Mouse (Mus musculus): ENCODE results near the gene Grik4.
A peak's percentile ranks its signal among the peaks of the same experiment; 100 is the strongest.

The Grik4 gene

DNA sequence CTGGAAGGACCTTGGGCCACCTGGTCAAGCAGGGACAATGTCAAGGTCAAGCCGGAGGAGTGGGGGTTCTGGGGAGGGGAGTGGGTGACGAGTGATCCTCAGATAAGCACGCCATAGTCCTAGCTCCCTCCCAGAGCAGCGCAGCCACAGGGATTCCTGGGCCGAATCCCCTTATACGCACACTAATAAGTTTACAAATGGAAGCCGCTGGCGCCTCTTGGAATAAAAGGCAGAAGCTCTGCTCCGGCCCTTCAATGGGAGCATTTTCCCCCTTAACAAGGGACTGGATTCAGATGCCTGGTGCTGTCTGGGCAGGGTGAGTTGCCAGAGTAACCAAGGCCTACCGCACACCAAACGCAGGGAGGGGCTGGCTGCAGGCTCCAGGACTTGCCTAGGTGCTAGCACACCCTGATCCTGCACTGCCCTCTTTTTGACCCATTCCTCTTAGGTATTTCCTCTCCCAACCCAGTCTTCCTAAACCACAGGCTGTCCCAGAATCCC lies 46.2 kb downstream of the Grik4 start:
- DNase-seq (ENCODE audit: low spot score in 2 of 2) = peak in 1 of 2 experiments; percentile 28

- DNase-seq (ENCODE audit: low spot score in 2 of 2) = peak; percentile 62 to 70
Observed at GRCm38 (mm10) chr9:42897361-42898051, 46.8 kb downstream of the Grik4 start.

DNA sequence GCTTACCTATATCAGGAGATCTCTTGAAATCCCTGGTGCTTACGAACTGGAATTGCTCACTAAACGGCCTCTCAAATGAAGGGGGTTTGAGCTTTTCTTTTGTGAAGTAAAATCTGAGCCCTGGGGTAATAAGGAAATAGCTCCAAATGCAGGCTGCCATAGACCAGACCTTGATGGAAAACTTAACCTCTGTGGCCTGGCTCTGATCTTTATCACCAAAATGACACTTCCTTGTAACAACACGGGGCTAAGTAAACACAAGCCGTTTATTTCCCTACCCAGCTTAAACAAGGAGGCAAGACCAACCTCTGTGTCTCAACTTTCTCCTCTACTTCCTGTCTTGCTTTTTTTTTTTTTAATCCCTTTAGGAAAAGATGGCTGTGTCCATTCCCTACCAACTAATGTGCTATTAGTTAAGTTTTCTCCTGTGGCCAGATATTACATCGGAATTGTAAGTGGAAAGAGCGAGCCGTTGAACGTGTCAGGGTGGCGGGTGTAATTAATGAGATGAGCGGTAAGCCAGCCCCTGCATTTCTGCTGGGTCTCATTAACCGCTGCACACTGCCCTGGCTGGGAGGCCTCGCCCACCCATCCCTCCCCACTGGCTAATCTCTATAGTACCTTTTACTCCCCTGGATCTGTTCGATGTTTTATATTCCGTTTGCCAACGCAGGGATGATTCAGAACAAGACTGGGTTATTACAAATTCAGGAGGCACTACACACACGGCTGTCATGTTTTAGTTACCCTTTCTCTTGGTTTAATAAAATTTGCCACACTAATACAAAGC lies 47.7 kb downstream of the Grik4 start:
- DNase-seq (ENCODE audit: low spot score in 2 of 2) = no peak

DNA sequence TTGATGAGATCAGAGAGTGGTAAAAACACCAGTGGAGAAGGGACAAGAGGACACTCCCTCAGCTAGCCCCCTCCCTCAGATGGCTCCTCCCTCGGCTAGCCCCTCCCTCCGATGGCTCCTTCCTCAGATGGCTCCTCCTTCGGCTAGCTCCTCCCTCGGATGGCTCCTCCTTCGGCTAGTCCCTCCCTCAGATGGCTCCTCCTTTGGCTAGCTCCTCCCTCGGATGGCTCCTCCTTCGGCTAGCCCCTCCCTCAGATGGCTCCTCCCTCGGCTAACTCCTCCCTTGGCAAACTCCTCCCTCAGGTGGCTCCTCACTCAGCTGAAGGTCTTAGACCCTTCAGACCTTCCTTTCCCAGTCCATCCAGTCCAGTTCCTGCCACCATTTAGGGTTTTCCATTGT lies 51.5 kb downstream of the Grik4 start:
- no peak for DNase-seq (ENCODE audit: low spot score in 2 of 2)

GRCm38 (mm10) chr9:42887930-42888329 lies 56.4 kb downstream of the Grik4 start:
- DNase-seq (ENCODE audit: low spot score in 2 of 2) = no peak

DNA sequence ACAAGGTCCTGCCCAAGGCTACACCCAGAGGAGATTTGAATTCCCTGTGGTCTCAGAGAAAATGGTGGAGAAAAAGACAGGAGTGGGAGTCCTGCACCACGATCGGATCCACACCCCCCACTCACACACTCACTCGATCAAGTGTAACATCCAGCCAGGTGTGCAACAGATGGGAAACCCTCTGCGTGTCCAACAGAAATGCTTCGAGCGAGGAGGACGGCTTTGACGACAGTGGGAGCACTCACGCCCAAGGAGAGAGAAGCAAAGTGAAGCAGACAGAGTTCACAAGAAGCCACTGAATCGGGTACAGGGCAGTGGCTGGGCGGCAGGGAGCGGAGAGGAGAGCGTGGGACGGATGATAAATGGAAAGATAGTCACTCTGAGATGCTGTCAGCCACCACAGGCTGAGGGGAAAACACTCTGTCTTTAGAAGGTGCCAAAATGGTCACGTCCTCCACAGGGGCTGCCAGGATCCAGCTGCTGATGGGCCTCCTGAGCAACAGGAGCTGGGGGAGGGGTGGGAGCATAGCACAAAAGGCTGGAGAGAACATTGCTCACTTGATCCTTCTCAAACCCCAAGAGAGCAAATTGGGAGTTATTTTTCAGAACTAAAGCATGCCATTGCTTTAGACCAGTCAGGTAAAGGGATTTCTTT lies 58.1 kb downstream of the Grik4 start:
- DNase-seq (ENCODE audit: low spot score in 2 of 2) = no peak

GRCm38 (mm10) chr9:42885566-42885965 lies 58.7 kb downstream of the Grik4 start:
- no peak for DNase-seq (ENCODE audit: low spot score in 2 of 2)

DNA sequence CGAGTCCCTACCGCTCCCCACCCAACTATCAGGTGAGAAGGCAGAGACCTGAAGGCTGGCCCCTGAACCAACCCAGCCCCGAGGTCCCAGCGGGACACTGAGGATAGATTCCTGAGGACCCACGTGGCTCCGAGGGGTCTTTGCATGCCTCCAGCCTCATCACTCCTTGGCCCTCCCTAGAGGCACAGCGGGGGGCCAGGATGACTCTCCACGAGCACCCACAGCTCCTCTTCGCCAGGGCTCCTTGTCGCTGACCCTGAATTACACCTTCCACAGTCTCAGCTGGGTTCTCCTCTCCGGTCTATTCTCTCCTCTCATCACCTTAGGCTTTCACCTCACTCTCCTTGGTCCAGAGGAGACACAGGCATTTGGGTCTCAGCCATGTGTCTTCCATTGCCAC lies 59.2 kb downstream of the Grik4 start:
- DNase-seq (ENCODE audit: low spot score in 2 of 2) = no peak

GRCm38 (mm10) chr9:42883006-42883759 lies 61.1 kb downstream of the Grik4 start:
- DNase-seq (ENCODE audit: low spot score in 2 of 2) = no peak

- DNase-seq (ENCODE audit: low spot score in 2 of 2) = no peak
Observed at GRCm38 (mm10) chr9:42882313-42882712, 62.0 kb downstream of the Grik4 start.

DNA sequence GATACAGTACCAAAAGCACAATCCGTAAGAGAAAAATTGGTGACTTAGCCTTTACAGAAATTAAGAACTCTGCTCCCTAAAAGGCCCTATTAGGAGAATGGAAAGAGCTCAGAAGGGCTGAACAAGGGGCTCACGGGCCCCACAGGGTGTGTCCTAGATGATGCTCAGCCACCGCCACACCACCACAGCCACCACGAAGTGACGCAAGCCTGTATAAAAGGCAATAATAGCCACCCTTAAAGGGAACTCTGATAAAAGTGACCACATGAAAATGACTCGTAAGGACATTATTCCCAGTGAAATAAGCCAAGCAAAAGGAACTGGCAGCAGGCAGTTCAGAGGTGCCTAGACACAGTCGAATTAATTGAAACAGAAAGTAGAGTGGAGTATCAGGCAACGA lies 63.3 kb downstream of the Grik4 start:
- DNase-seq (ENCODE audit: low spot score in 2 of 2) = no peak

GRCm38 (mm10) chr9:42878401-42878800 lies 65.9 kb downstream of the Grik4 start:
- no peak for DNase-seq (ENCODE audit: low spot score in 2 of 2)

- DNase-seq (ENCODE audit: low spot score in 2 of 2) = no peak
Observed at GRCm38 (mm10) chr9:42872885-42873284, 71.4 kb downstream of the Grik4 start.

- no peak for DNase-seq (ENCODE audit: low spot score in 2 of 2)
Observed at GRCm38 (mm10) chr9:42871681-42872080, 72.6 kb downstream of the Grik4 start.

- no peak for DNase-seq (ENCODE audit: low spot score in 2 of 2)
Observed at GRCm38 (mm10) chr9:42870257-42870656, 74.0 kb downstream of the Grik4 start.

DNA sequence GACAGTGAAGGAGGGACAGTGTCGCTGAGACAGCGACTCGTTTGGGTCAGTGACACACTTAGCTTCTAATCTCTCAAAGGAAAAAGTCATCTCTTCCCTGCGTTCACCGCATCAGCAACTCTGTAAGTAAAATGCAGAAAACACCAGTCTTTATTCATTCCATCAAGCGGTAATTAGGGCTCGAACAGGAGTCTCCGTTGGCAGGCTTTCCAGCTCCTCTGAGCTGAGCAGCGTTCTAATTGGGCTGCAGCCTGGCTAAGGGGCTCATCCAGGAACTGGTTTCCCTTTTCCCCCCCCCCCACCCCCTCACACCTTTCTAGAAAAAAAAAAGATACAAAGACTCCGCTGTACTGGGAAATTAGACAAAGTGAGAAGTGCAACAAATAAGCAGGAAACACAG lies 75.8 kb downstream of the Grik4 start:
- no peak for DNase-seq (ENCODE audit: low spot score in 2 of 2)

- no peak for DNase-seq (ENCODE audit: low spot score in 2 of 2)
Observed at GRCm38 (mm10) chr9:42866650-42867049, 77.6 kb downstream of the Grik4 start.

DNA sequence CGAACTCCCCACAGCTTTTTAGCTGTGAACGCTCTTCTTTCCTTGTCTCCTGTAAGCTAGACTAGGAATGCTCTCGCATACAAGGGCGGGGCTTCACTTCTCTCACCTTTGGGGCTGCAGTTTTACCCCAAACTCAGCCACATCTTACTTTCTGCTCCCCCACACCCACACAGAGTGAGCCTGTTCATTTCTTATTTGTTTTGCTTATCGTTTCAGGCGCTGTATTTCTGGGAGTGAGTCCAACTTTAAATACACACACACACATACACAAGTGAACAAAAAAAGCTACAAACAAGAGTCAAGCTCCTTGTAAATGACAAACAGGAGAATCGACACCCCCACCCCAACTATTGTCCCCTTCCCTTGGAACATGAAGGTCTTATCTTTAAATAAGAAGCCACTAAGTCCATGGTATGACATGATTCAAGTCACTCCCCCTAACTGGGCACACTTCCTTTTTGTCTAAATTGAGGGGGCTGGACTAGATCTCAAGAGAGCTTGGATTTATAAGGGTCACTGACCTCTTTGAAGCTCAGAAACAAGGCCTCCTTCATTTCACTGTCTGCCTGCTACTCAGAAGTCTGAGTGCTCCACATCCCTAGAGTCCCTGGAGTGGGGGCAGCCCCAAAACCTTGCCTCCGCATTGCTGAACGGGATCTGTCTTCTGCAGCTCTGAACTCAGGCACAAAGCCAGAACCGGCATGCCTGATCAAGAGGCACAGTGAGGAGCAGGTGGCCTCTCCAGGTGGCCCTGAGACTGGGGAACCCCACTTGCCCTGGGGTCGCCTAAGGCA lies 79.1 kb downstream of the Grik4 start:
- DNase-seq (ENCODE audit: low spot score in 2 of 2) = no peak

DNA sequence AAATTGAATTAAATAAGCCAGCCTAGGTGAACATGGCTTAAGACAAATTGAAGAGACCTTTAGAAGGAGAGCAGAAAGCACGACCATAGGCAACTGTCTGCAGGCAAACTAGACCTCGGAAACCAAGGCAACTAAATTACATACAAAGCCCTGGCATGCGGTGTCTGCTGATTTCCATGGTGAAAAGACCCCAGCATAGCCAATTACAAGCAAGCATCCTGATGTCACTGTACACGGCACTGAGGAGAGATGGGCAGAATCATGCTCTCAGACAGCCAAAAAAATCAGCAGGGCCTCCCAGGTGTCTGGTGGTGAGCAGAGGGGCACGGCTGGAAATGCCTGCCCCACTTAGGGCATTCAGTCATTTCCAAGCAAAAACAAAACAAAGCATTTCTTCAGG lies 80.9 kb downstream of the Grik4 start:
- DNase-seq (ENCODE audit: low spot score in 2 of 2) = no peak

GRCm38 (mm10) chr9:42861711-42862110 lies 82.6 kb downstream of the Grik4 start:
- DNase-seq (ENCODE audit: low spot score in 2 of 2) = no peak

- no peak for DNase-seq (ENCODE audit: low spot score in 2 of 2)
Observed at GRCm38 (mm10) chr9:42861238-42861637, 83.1 kb downstream of the Grik4 start.
